Mouse (Mus musculus) cerebellum, adult 2 months (tissue): ENCODE data around the gene Nr6a1.

Source experiments
- CTCF ChIP-seq: fragments of 200-500 bp; IDR thresholded peaks from 2 replicates; pipeline ENCODE4 v1.5.1; 2011; ENCODE audit warnings: low read depth, mild to moderate bottlenecking, control low read depth, low read length, moderate library complexity, borderline replicate concordance; ENCODE audit not compliant: insufficient read depth
- POLR2A ChIP-seq: fragments of 200-500 bp; IDR thresholded peaks from 2 replicates; pipeline ENCODE4 v1.6.1; 2011; ENCODE audit warnings: low read length, control low read depth, borderline replicate concordance; ENCODE audit not compliant: insufficient read depth

GRCm38 (mm10) chr2:38720661-38721060 is 206.8 kb downstream of the Nr6a1 start:
- TF ChIP-seq CTCF (no peak), POLR2A (no peak)
